Mouse (Mus musculus): ENCODE data around the gene Rwdd3. TPM values are rescaled to one million over a fixed set of nuclear protein-coding genes. Genes with fewer than 3 reads are reported as not detected.

Rwdd3 gene
- 6.5 and 7.0 TPM in 2 replicates for polyA plus RNA-seq (2014; fragmentation: Nextera tagmentation; extraction: Ambion mirVana)

GRCm38 (mm10) chr3:121171243-121171871 is at the start of gene Rwdd3:
Gene Rwdd3, minus strand, starts transcription at chr3:121171695.
- Histone ChIP-seq H3K36me3 (ENCODE audit: control insufficient read depth, insufficient read depth, low read length) (no peaks in the 10 kb centered on the region), H3K4me2 (replicated peaks; ENCODE audit: low read depth, low read length) (peak within 1 kb of the TSS; percentile 71), H3K27me3 (ENCODE audit: control insufficient read depth, insufficient read depth, low read length) (no peaks in the 10 kb centered on the region), H3K9me3 (ENCODE audit: control insufficient read depth, low read length) (no peaks in the 10 kb centered on the region), H3K4me3 (ENCODE audit: low read length) (peak within 1 kb of the TSS; percentile 71), H3K9ac (ENCODE audit: low read depth, low read length) (peak within 1 kb of the TSS; percentile 71), H3K4me1 (ENCODE audit: control insufficient read depth, insufficient read depth, low read length) (no peaks in the 10 kb centered on the region), H3K27ac (ENCODE audit: low read depth, low read length) (peak within 1 kb of the TSS; percentile 65; the same call in 1 of the 2 replicates)
- ATAC-seq (ENCODE audit: low FRiP score, low TSS enrichment) = peak; percentile 94
- WGBS = under 1% methylated on average over 40 of the region's 40 CpGs

- H3K9ac ChIP-seq (ENCODE audit: low read depth, low read length) = no peak overlapping the region
Observed at GRCm38 (mm10) chr3:121217011-121217410, 45.5 kb upstream of the Rwdd3 start.

GRCm38 (mm10) chr3:121213501-121213900 is 42.0 kb upstream of the Rwdd3 start:
- H3K27ac ChIP-seq (ENCODE audit: low read depth, low read length) = no peak overlapping the region
- H3K4me2 ChIP-seq (replicated peaks; ENCODE audit: low read depth, low read length) = no peak overlapping the region
- no peak for ATAC-seq (ENCODE audit: low FRiP score, low TSS enrichment)
- no peaks in the 10 kb centered on the region for H3K27me3 ChIP-seq (ENCODE audit: control insufficient read depth, insufficient read depth, low read length)
- H3K9ac ChIP-seq (ENCODE audit: low read depth, low read length) = no peak overlapping the region
- 75% methylated on average over 3 of the region's 3 CpGs for WGBS
- no peak overlapping the region for H3K4me3 ChIP-seq (ENCODE audit: low read length)
- no peaks in the 10 kb centered on the region for H3K9me3 ChIP-seq (ENCODE audit: control insufficient read depth, low read length)
- H3K36me3 ChIP-seq (ENCODE audit: control insufficient read depth, insufficient read depth, low read length) = no peaks in the 10 kb centered on the region
- no peaks in the 10 kb centered on the region for H3K4me1 ChIP-seq (ENCODE audit: control insufficient read depth, insufficient read depth, low read length)

More at GRCm38 (mm10) chr3:121217011-121217410, 45.5 kb upstream of the Rwdd3 start:
- Histone ChIP-seq H3K4me1 (ENCODE audit: control insufficient read depth, insufficient read depth, low read length) (no peaks in the 10 kb centered on the region), H3K27me3 (ENCODE audit: control insufficient read depth, insufficient read depth, low read length) (no peaks in the 10 kb centered on the region), H3K9me3 (ENCODE audit: control insufficient read depth, low read length) (no peaks in the 10 kb centered on the region), H3K4me2 (replicated peaks; ENCODE audit: low read depth, low read length) (no peak overlapping the region), H3K27ac (ENCODE audit: low read depth, low read length) (no peak overlapping the region), H3K36me3 (ENCODE audit: control insufficient read depth, insufficient read depth, low read length) (no peaks in the 10 kb centered on the region), H3K4me3 (ENCODE audit: low read length) (no peak overlapping the region)
- WGBS = 70% methylated on average over 6 of the region's 6 CpGs
- ATAC-seq (ENCODE audit: low FRiP score, low TSS enrichment) = no peak

- Histone ChIP-seq H3K4me3 (ENCODE audit: low read length) (no peak overlapping the region), H3K4me2 (replicated peaks; ENCODE audit: low read depth, low read length) (no peak overlapping the region), H3K9ac (ENCODE audit: low read depth, low read length) (no peak overlapping the region), H3K9me3 (ENCODE audit: control insufficient read depth, low read length) (no peaks in the 10 kb centered on the region), H3K4me1 (ENCODE audit: control insufficient read depth, insufficient read depth, low read length) (no peaks in the 10 kb centered on the region), H3K27ac (ENCODE audit: low read depth, low read length) (no peak overlapping the region), H3K27me3 (ENCODE audit: control insufficient read depth, insufficient read depth, low read length) (no peaks in the 10 kb centered on the region), H3K36me3 (ENCODE audit: control insufficient read depth, insufficient read depth, low read length) (no peaks in the 10 kb centered on the region)
- WGBS = 48% methylated on average over 1 of the region's 1 CpGs
- ATAC-seq (ENCODE audit: low FRiP score, low TSS enrichment) = no peak
Observed at GRCm38 (mm10) chr3:121212156-121212555, 40.7 kb upstream of the Rwdd3 start.

- H3K9ac ChIP-seq (ENCODE audit: low read depth, low read length) = no peak overlapping the region
- ATAC-seq (ENCODE audit: low FRiP score, low TSS enrichment) = no peak
- H3K27me3 ChIP-seq (ENCODE audit: control insufficient read depth, insufficient read depth, low read length) = no peaks in the 10 kb centered on the region
- H3K27ac ChIP-seq (ENCODE audit: low read depth, low read length) = no peak overlapping the region
- no peak overlapping the region for H3K4me3 ChIP-seq (ENCODE audit: low read length)
- no peaks in the 10 kb centered on the region for H3K9me3 ChIP-seq (ENCODE audit: control insufficient read depth, low read length)
- H3K4me2 ChIP-seq (replicated peaks; ENCODE audit: low read depth, low read length) = no peak overlapping the region
- WGBS = 91% methylated on average over 5 of the region's 5 CpGs
- no peaks in the 10 kb centered on the region for H3K36me3 ChIP-seq (ENCODE audit: control insufficient read depth, insufficient read depth, low read length)
- no peaks in the 10 kb centered on the region for H3K4me1 ChIP-seq (ENCODE audit: control insufficient read depth, insufficient read depth, low read length)
Observed at GRCm38 (mm10) chr3:121208994-121209393, 37.5 kb upstream of the Rwdd3 start.

GRCm38 (mm10) chr3:121206202-121206882 is 34.8 kb upstream of the Rwdd3 start:
- H3K9me3 ChIP-seq (ENCODE audit: control insufficient read depth, low read length) = no peaks in the 10 kb centered on the region
- no peak overlapping the region for H3K4me3 ChIP-seq (ENCODE audit: low read length)
- H3K27ac ChIP-seq (ENCODE audit: low read depth, low read length) = no peak overlapping the region
- 75% methylated on average over 19 of the region's 19 CpGs for WGBS
- no peak overlapping the region for H3K4me2 ChIP-seq (replicated peaks; ENCODE audit: low read depth, low read length)
- H3K36me3 ChIP-seq (ENCODE audit: control insufficient read depth, insufficient read depth, low read length) = no peaks in the 10 kb centered on the region
- no peak overlapping the region for H3K9ac ChIP-seq (ENCODE audit: low read depth, low read length)
- no peaks in the 10 kb centered on the region for H3K27me3 ChIP-seq (ENCODE audit: control insufficient read depth, insufficient read depth, low read length)
- H3K4me1 ChIP-seq (ENCODE audit: control insufficient read depth, insufficient read depth, low read length) = no peaks in the 10 kb centered on the region
- ATAC-seq (ENCODE audit: low FRiP score, low TSS enrichment) = no peak

GRCm38 (mm10) chr3:121202638-121203037 is 31.1 kb upstream of the Rwdd3 start:
- Histone ChIP-seq H3K9me3 (ENCODE audit: control insufficient read depth, low read length) (no peaks in the 10 kb centered on the region), H3K4me2 (replicated peaks; ENCODE audit: low read depth, low read length) (no peak overlapping the region), H3K36me3 (ENCODE audit: control insufficient read depth, insufficient read depth, low read length) (no peaks in the 10 kb centered on the region), H3K27me3 (ENCODE audit: control insufficient read depth, insufficient read depth, low read length) (no peaks in the 10 kb centered on the region), H3K4me1 (ENCODE audit: control insufficient read depth, insufficient read depth, low read length) (no peaks in the 10 kb centered on the region), H3K27ac (ENCODE audit: low read depth, low read length) (no peak overlapping the region), H3K4me3 (ENCODE audit: low read length) (no peak overlapping the region), H3K9ac (ENCODE audit: low read depth, low read length) (no peak overlapping the region)
- WGBS = 89% methylated on average over 2 of the region's 2 CpGs
- ATAC-seq (ENCODE audit: low FRiP score, low TSS enrichment) = no peak

GRCm38 (mm10) chr3:121201012-121201747 is 29.7 kb upstream of the Rwdd3 start:
- H3K4me3 ChIP-seq (ENCODE audit: low read length) = no peak overlapping the region

GRCm38 (mm10) chr3:121189199-121189598 is 17.7 kb upstream of the Rwdd3 start:
- no peak for ATAC-seq (ENCODE audit: low FRiP score, low TSS enrichment)
- 84% methylated on average over 2 of the region's 2 CpGs for WGBS
- 0 out of 2 replicates have a peak, but pooled peaks cover 7% of the 10 kb centered on the region for H3K9me3 ChIP-seq (ENCODE audit: control insufficient read depth, low read length)

More at GRCm38 (mm10) chr3:121201012-121201747, 29.7 kb upstream of the Rwdd3 start:
- no peak overlapping the region for H3K9ac ChIP-seq (ENCODE audit: low read depth, low read length)
- ATAC-seq (ENCODE audit: low FRiP score, low TSS enrichment) = 0 out of 2 replicates have a peak, but pooled peaks have one; percentile 52
- no peak overlapping the region for H3K27ac ChIP-seq (ENCODE audit: low read depth, low read length)
- no peaks in the 10 kb centered on the region for H3K9me3 ChIP-seq (ENCODE audit: control insufficient read depth, low read length)
- no peaks in the 10 kb centered on the region for H3K36me3 ChIP-seq (ENCODE audit: control insufficient read depth, insufficient read depth, low read length)
- 53% methylated on average over 11 of the region's 11 CpGs for WGBS
- H3K4me1 ChIP-seq (ENCODE audit: control insufficient read depth, insufficient read depth, low read length) = no peaks in the 10 kb centered on the region
- no peaks in the 10 kb centered on the region for H3K27me3 ChIP-seq (ENCODE audit: control insufficient read depth, insufficient read depth, low read length)
- H3K4me2 ChIP-seq (replicated peaks; ENCODE audit: low read depth, low read length) = no peak overlapping the region

More at GRCm38 (mm10) chr3:121189199-121189598, 17.7 kb upstream of the Rwdd3 start:
- no peak overlapping the region for H3K27ac ChIP-seq (ENCODE audit: low read depth, low read length)
- H3K27me3 ChIP-seq (ENCODE audit: control insufficient read depth, insufficient read depth, low read length) = no peaks in the 10 kb centered on the region
- no peaks in the 10 kb centered on the region for H3K36me3 ChIP-seq (ENCODE audit: control insufficient read depth, insufficient read depth, low read length)
- no peak overlapping the region for H3K9ac ChIP-seq (ENCODE audit: low read depth, low read length)
- H3K4me3 ChIP-seq (ENCODE audit: low read length) = no peak overlapping the region
- no peak overlapping the region for H3K4me2 ChIP-seq (replicated peaks; ENCODE audit: low read depth, low read length)
- H3K4me1 ChIP-seq (ENCODE audit: control insufficient read depth, insufficient read depth, low read length) = no peaks in the 10 kb centered on the region

Data from kidney, embryonic 14.5 days (tissue).